Mouse (Mus musculus): ENCODE data around the gene Nipa2.

GRCm38 (mm10) chr7:55957916-55958315 lies 4.4 kb downstream of the Nipa2 start:
- TF ChIP-seq CTCF (conservative IDR thresholded peaks at IDR 0.05; ENCODE audit: low read length) (no peak), NANOG (IDR thresholded peaks at IDR 0.05; ENCODE audit: borderline replicate concordance, low read length) (no peak)
